Mouse (Mus musculus) layer of hippocampus, adult 2 months (tissue): ENCODE data around the gene Slc35e3. TPM values are rescaled to one million over a fixed set of nuclear protein-coding genes. Genes with fewer than 3 reads are reported as not detected.

ENCODE experiments used
- DNase-seq, 2 experiments: peaks; one replicate each; pipeline ENCODE4 v3.0.0; 2022; ENCODE audit warnings: low spot score in 2 of 2
- H3K27ac ChIP-seq: fragments of 200-600 bp; 2 replicates; pipeline ENCODE4 v1.8.1; 2022
- H3K4me3 ChIP-seq: fragments of 200-600 bp; 2 replicates; pipeline ENCODE4 v1.8.1; 2022; ENCODE audit warnings: mild to moderate bottlenecking
- CTCF ChIP-seq: fragments of 200-600 bp; conservative IDR thresholded peaks from 2 replicates; pipeline ENCODE4 v1.8.1; 2022; ENCODE audit warnings: antibody characterized with exemption, mild to moderate bottlenecking, moderate library complexity
- total RNA-seq, 2 experiments: library from RNA; stranded (reverse); gene quantifications; 2 replicates each; pipeline ENCODE4 v1.2.3; 2021

Slc35e3 gene
- total RNA-seq, 2 experiments from 2014 or later = 31.4 to 33.1 TPM

- TF ChIP-seq CTCF = no peak
- no peak for DNase-seq
- Histone ChIP-seq H3K4me3 (no peak overlapping the region), H3K27ac (no peak overlapping the region)
Observed at GRCm38 (mm10) chr10:117685171-117685848, 60.9 kb downstream of the Slc35e3 start.

- DNase-seq = no peak
- Histone ChIP-seq H3K27ac (no peak overlapping the region), H3K4me3 (no peak overlapping the region)
- no peak for TF ChIP-seq CTCF
Observed at GRCm38 (mm10) chr10:117684298-117685170, 61.6 kb downstream of the Slc35e3 start.

- Histone ChIP-seq H3K27ac (no peak overlapping the region), H3K4me3 (no peak overlapping the region)
- DNase-seq = no peak
- TF ChIP-seq CTCF = no peak
Observed at GRCm38 (mm10) chr10:117683734-117684037, 62.5 kb downstream of the Slc35e3 start.

Other genes starting within 250 kb of the Slc35e3 start
- 1 to 10 TPM; 8.5 to 9.7 TPM for gene Cpm, start 116.9 kb downstream of the Slc35e3 start, total RNA-seq
- 10 to 100 TPM; 55.1 to 66.0 TPM for gene Mdm2, start 35.6 kb downstream of the Slc35e3 start, total RNA-seq
- 10 to 100 TPM; 15.5 to 19.4 TPM for gene Nup107, start 46.3 kb upstream of the Slc35e3 start, total RNA-seq
- gene Rap1b, start 99.7 kb upstream of the Slc35e3 start, total RNA-seq = 10 to 100 TPM; 55.7 to 58.5 TPM